Mouse (Mus musculus) embryonic fibroblast, embryonic 13.5 days (primary cell): ENCODE results near the gene Trp53inp2. TPM values are rescaled to one million over a fixed set of nuclear protein-coding genes. Genes with fewer than 3 reads are reported as not detected.

Source experiments
- H3K27ac ChIP-seq: 2 replicates; pipeline ENCODE4 v1.5.1; 2012; ENCODE audit warnings: low read length, control low read depth, inconsistent platforms; ENCODE audit not compliant: insufficient read depth
- H3K4me1 ChIP-seq: 2 replicates; pipeline ENCODE4 v1.6.1; 2011; ENCODE audit warnings: low read length; ENCODE audit not compliant: control insufficient read depth, insufficient read depth
- H3K4me3 ChIP-seq: 2 replicates; pipeline ENCODE4 v1.5.1; 2011; ENCODE audit warnings: mild to moderate bottlenecking, control low read depth, low read length; ENCODE audit not compliant: insufficient read depth
- CTCF ChIP-seq: IDR thresholded peaks from 2 replicates; pipeline ENCODE4 v1.5.1; 2011; ENCODE audit warnings: mild to moderate bottlenecking, control low read depth, low read length, moderate library complexity, borderline replicate concordance; ENCODE audit not compliant: insufficient read depth
- POLR2A ChIP-seq: IDR thresholded peaks from 2 replicates; pipeline ENCODE4 v1.6.1; 2011; ENCODE audit warnings: low read depth, mild to moderate bottlenecking, control low read depth, low read length, moderate library complexity
- polyA plus RNA-seq: library from polyadenylated mRNA; stranded (reverse); fragments of >200 nt; gene quantifications from 2 replicates; pipeline ENCODE4 v1.2.4, GENCODE M21; 2011; ENCODE audit warnings: low read depth; ENCODE audit not compliant: missing spikeins, insufficient read length

Trp53inp2 gene
- polyA plus RNA-seq, 1 experiment = 73.2 TPM

GRCm38 (mm10) chr2:155357686-155358399 lies 23.0 kb upstream of the Trp53inp2 start:
- peak overlapping the region; percentile 26 for H3K4me3 ChIP-seq
- H3K4me1 ChIP-seq = no peaks in the 10 kb centered on the region; the same call in 1 of the 2 replicates
- H3K27ac ChIP-seq = no peak overlapping the region
- TF ChIP-seq CTCF (no peak), POLR2A (no peak)

DNA sequence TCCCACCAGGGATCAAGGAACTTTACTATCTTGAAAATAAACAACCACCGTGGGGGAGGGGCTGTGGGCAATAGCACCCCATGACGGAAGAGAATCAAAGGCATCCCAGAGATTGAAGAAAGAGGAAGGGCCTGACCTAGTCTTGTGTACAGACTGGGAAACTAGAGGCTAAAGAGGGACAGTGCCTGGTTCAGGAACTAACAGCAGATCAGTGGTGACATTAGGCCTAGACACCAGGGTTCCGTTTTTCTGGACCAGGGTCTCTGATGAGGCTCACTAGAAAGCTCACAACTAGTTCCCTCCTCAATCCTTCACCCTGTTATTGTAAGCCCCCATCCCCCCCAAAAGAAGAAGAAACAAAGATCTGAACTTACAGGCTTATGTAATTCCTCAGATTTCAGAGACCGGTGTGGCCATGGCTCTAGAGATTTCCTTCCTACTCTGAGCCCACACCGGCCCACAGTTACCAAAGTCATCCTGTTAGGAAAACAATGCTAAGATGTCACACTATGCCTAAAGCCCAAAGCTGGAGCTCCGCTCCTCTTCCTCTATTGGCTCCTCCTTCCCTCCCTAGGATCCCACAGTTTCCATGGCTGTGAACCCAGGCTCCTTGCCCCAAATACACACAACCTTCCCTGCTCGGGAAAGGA lies 13.1 kb upstream of the Trp53inp2 start:
- TF ChIP-seq CTCF (no peak), POLR2A (no peak)
- no peak overlapping the region for H3K27ac ChIP-seq
- no peak overlapping the region for H3K4me3 ChIP-seq
- peaks cover 6% of the 10 kb centered on the region for H3K4me1 ChIP-seq

DNA sequence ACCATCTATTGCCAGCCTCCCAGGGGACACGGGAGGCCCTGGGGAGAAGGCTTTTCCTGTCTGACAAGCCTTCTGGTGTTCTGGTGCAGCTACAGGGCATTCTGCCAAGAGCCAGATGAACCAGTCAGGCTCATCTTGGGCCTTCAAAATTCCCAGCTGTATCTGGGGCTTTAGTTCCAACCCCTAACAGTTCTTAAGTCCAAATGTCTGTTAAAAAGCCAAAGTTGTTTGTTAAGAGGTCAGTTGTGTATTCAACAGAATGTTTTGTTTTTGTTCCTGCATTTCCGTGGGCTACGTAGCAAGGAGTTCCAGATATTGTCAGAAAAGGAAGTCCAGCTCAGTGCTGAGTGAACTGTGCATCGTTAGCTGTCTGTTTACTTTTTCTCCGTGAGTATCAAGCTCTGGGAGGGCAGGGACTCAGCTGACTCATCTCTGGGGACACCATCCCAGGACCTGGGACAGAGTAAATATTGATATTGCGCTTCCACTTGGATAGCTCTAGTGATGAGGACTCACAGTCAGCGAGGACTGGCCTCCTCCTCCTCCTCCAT lies 11.5 kb upstream of the Trp53inp2 start:
- TF ChIP-seq CTCF = no peak
- TF ChIP-seq POLR2A = no peak
- Histone ChIP-seq H3K4me1 (peaks cover 6% of the 10 kb centered on the region), H3K27ac (no peak overlapping the region), H3K4me3 (no peak overlapping the region)

- H3K4me1 ChIP-seq = peaks cover 6% of the 10 kb centered on the region
- H3K27ac ChIP-seq = no peak overlapping the region
- no peak overlapping the region for H3K4me3 ChIP-seq
- TF ChIP-seq POLR2A (no peak), CTCF (no peak)
Observed at GRCm38 (mm10) chr2:155372451-155372850, 8.4 kb upstream of the Trp53inp2 start.

GRCm38 (mm10) chr2:155373302-155373701 lies 7.6 kb upstream of the Trp53inp2 start:
- Histone ChIP-seq H3K4me1 (peaks cover 6% of the 10 kb centered on the region), H3K27ac (no peak overlapping the region), H3K4me3 (no peak overlapping the region)
- no peak for TF ChIP-seq POLR2A
- TF ChIP-seq CTCF = no peak

DNA sequence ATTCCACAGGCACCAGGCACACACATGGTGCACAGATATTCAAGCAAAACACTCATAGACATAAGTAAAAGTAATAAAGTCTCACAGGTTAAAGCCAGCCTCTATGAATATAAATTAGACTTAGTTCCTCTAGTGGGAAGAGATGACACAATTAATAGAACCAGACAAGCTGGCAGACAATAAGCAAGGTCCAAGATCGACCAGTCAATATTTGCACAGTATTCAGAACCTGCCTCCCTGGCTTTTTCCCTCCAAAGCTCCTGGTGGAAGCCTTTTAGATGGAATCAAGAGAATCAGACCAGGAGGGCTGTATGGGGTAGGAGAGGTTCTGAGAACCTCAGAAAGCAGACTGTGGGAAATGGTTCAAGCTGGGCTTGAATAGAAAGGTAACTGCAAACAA lies 7.0 kb upstream of the Trp53inp2 start:
- TF ChIP-seq CTCF = no peak
- no peak for TF ChIP-seq POLR2A
- peaks cover 6% of the 10 kb centered on the region for H3K4me1 ChIP-seq
- no peak overlapping the region for H3K4me3 ChIP-seq
- H3K27ac ChIP-seq = no peak overlapping the region

DNA sequence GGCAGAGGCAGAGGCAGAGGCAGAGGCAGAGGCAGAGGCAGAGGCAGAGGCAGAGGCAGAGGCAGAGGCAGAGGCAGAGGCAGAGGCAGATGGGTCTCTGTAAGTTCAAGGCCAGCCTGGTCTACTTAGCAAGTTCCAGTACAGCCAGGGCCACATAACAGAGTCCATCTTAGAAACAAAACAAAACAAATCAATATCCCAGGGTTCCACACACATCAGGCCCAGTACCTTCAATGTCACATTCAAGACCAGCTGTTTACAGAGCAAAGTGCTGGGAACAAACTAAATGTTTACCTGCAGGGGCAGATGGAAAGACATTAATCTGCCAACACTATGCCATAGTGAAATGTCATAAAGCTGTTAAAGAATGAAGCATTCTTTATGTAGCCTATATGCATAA lies 6.3 kb upstream of the Trp53inp2 start:
- no peak for TF ChIP-seq POLR2A
- TF ChIP-seq CTCF = no peak
- H3K4me1 ChIP-seq = peaks cover 5% of the 10 kb centered on the region
- no peak overlapping the region for H3K4me3 ChIP-seq
- H3K27ac ChIP-seq = no peak overlapping the region

DNA sequence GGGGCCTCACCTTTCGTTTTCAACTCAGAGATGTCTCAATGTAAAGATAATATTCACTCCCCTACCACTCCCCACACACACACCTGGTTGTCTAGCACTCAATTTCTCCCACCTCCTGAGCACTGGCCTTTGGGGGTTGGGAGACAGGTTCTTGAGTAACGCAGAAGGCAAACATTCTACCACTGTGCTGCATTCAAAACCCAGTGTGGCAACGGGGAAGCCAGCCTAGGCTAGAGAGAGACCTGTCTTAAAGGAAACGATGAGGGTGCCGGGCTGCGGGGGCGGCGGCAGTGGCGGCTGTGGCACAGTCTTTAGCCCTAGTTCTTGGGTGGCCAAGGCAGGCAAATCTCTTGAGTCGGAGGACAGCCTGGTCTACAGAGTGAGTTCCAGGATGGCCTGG lies 4.7 kb upstream of the Trp53inp2 start:
- Histone ChIP-seq H3K4me3 (no peak overlapping the region), H3K27ac (no peak overlapping the region), H3K4me1 (peaks cover 3% of the 10 kb centered on the region)
- TF ChIP-seq POLR2A (no peak), CTCF (no peak)

GRCm38 (mm10) chr2:155381060-155381437 lies 190 bp downstream of the Trp53inp2 start:
- TF ChIP-seq CTCF (no peak), POLR2A (no peak)
- H3K4me3 ChIP-seq = peak overlapping the region; percentile 54
- H3K27ac ChIP-seq = no peak overlapping the region
- H3K4me1 ChIP-seq = peaks cover 5% of the 10 kb centered on the region
